Mouse (Mus musculus): ENCODE measurements around the gene Limch1. TPM values are rescaled to one million over a fixed set of nuclear protein-coding genes. Genes with fewer than 3 reads are reported as not detected.

Gene Limch1
- total RNA-seq, 2 experiments from 2014 or later = 210 to 274 TPM

- intact Hi-C loops (cut with DNase I) = loop anchor here (2.0 to 5.0 kb wide), 2 partner anchors 285 to 299 kb away; no protein-coding TSS in a partner anchor
- no peak for DNase-seq (ENCODE audit: low spot score)
Observed at GRCm38 (mm10) chr5:66996124-66996523, 250.5 kb downstream of the Limch1 start.

DNA sequence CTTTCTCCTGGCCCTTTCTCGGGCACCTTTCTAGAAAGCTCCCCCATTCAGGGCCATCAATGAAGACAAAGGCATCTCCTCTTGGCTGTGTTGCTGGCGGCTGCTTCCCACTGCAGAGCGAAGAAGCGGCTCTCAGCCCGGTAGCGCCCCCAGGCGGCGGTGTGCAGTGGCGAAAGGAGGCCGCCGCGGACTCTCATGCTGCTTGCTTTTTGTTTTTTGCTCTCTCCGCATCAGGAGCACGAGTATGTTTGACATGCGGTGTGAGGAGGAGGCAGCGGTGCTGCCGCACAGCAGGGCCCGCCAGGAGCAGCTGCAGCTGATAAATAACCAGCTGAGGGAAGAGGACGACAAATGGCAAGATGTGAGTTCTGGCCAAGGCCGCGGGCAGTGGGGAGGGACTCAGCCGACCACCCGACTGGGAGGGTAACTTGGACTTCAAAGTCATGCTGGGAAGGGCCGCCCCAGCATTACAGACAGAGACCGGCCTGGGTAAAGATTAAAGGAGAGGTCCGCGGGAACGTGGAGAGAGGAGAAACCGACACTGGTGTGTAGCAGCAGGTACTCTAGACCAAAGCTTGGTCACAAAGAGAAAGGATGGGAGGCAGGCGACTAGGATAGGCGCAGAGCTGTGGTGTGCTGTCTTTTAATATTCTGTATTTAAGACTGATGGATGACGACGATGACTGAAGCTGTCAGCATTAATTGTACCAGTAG is 251.4 kb downstream of the Limch1 start:
- DNase-seq (ENCODE audit: low spot score) = peak; percentile 33
- intact Hi-C loops (cut with DNase I) = loop anchor here (2.0 to 5.0 kb wide), 2 partner anchors 286 to 300 kb away; no protein-coding TSS in a partner anchor

DNA sequence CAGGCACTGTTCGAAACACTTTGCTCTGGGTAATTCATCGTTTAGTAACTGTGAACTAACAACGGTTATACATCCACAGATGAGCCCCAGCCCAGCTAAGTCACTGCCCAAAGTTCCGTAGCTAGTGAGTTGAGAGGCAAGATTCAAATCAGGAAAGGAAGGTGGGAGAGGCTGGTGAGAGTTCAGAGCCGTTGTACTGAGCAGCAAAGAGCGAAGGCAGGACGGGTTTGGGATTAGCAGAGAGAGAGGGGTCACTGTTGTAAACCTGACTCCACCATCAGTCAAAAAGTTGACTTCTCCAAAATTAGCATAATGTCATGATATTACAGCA is 251.9 kb downstream of the Limch1 start:
- intact Hi-C loops (cut with DNase I) = loop anchor here (2.0 to 5.0 kb wide), 2 partner anchors 287 to 300 kb away; no protein-coding TSS in a partner anchor
- DNase-seq (ENCODE audit: low spot score) = no peak

- DNase-seq (ENCODE audit: low spot score) = no peak
- intact Hi-C loops (cut with DNase I) = loop anchor here (5.0 kb wide), 1 partner anchor 301 kb away; no protein-coding TSS in a partner anchor
Observed at GRCm38 (mm10) chr5:66998341-66998740, 252.7 kb downstream of the Limch1 start.

DNA sequence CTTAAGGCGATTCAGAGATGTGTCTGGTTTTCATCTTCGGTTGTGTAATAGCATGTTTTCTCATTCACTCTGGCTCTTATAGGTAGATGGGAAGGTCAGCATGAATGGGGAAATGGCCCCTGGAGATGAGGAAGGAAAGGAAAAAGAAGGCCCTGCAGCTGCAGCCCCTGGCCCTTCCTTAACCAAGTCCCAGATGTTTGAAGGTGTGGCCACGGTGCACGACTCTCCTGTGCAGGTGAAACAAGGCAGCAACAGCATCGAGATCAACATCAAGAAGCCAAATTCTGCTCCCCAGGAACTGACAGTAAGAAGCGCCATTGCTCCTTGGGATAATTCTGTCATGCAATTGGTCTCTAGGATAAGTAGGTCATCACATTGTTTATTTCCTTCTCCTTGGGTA is 256.7 kb downstream of the Limch1 start:
- DNase-seq (ENCODE audit: low spot score) = no peak

GRCm38 (mm10) chr5:67004619-67005018 is 259.0 kb downstream of the Limch1 start:
- no peak for DNase-seq (ENCODE audit: low spot score)
- intact Hi-C loops (cut with DNase I) = no loop called here

More for the DNA sequence above, 256.7 kb downstream of the Limch1 start:
- intact Hi-C loops (cut with DNase I) = no loop called here

DNA sequence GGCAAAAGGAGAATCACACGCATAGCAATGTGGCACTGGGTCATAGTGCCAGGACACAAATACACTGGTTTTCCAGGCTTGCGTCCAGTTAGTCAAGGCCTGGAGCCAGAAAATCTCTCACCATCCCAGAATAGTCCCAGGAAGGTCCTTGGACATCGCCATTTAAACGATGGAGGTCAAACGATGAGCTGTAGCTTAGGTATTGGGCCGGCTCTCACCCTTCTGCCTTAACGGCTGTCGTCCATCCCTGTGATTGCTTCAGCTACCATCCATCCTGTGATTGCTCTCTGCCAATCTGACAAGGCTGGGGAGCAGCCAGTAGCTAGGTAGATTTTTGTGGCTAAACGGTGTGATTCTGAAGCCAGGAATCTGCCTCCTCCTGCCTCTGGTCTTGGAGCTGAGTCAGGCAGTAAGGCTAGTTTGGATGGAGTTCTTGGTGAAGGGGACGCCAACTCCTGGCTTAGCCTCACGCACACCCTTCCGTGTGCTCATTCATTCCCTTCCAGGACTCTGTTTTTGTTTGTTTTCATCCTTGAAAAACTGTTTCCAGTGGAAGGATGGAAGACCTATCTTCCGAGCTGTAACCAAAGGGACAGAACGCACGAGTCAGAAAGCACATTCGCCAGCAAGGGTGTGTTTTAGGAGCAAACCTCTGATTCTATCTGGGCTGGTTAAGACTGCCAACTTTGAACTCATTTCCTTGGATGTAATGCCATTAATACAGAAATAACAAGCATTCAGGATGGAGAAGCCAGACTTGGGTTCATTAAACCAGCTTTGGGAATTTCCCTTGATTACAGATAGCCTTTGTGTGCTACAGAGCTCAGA is 265.6 kb downstream of the Limch1 start:
- DNase-seq (ENCODE audit: low spot score) = peak; percentile 29
- intact Hi-C loops (cut with DNase I) = no loop called here

- no peak for DNase-seq (ENCODE audit: low spot score)
- intact Hi-C loops (cut with DNase I) = no loop called here
Observed at GRCm38 (mm10) chr5:67011985-67012384, 266.4 kb downstream of the Limch1 start.

DNA sequence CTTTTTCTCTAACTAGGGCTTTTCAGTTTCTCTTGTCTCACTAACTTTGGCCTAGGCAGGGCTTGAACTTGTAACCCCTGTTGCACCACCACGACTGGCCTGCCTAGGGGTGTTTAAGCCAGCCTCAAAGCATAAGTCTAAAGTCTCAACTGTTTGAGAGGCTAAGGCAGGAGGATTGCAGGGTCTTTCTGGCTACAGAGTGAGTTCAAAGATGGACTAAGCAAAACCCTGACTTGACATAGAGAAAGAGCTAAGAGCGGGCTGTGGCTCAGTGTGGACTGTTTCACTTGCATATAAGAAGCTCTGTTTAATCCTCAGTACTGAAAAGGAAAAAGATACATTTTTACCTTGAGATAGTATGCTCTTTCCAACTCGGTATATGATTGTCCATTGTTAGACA is 268.3 kb downstream of the Limch1 start:
- intact Hi-C loops (cut with DNase I) = no loop called here
- DNase-seq (ENCODE audit: low spot score) = no peak

GRCm38 (mm10) chr5:67016450-67016849 is 270.8 kb downstream of the Limch1 start:
- intact Hi-C loops (cut with DNase I) = loop anchor here (1.0 kb wide), 1 partner anchor 319 kb away; no protein-coding TSS in a partner anchor
- DNase-seq (ENCODE audit: low spot score) = peak; percentile 36

DNA sequence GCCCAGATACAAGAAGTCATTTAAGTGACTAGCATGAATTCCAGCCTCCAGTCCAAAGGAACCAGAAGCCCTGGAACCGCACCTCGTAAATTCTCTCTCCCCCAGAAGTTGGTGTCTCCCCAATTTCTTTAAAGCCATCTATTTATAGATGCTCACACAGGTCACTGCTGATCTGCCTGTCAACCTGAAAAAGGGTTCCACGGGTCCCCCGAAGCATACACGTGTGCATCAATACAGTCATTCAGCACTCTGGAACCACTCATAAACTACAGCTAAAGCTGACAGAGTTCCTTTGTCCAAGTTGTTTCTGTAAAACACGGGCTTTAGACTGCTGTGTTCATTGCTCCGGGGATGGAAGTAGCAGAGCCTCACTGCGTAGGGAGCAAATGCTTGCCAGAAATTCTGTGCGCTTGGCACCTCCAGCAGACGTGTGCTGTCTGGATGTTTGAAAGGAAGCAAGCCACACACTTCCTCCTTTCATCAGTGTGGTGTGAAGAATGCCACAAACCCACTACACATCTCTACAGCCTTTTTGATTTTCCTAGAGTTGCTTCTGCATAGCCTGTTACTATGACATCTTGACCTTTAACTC is 278.9 kb downstream of the Limch1 start:
- no peak for DNase-seq (ENCODE audit: low spot score)
- intact Hi-C loops (cut with DNase I) = no loop called here

GRCm38 (mm10) chr5:67025095-67025494 is 279.5 kb downstream of the Limch1 start:
- intact Hi-C loops (cut with DNase I) = no loop called here

DNA sequence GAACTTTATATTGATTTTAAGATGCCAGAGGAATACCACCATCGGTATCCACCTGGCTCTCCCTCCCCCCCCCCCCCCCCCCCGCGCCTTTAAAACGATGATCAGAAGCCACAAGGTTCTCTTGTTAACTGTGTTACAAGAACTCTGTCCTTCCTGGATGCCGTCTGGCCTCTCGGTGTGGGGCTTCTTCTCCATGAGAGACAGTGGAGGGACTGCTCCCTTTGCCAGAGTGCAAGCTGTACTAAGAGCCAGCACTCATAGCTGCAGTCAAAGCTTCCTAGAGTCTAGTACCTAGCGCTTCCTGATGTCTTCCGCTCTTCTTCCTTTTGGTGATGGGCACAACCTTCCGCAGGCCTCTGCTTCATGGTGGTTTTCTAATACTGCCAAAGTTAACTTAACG is 280.0 kb downstream of the Limch1 start:
- intact Hi-C loops (cut with DNase I) = no loop called here
- DNase-seq (ENCODE audit: low spot score) = no peak

More at GRCm38 (mm10) chr5:67025095-67025494, 279.5 kb downstream of the Limch1 start:
- DNase-seq (ENCODE audit: low spot score) = no peak

GRCm38 (mm10) chr5:67028786-67029185 is 283.2 kb downstream of the Limch1 start:
- DNase-seq (ENCODE audit: low spot score) = no peak
- intact Hi-C loops (cut with DNase I) = no loop called here

DNA sequence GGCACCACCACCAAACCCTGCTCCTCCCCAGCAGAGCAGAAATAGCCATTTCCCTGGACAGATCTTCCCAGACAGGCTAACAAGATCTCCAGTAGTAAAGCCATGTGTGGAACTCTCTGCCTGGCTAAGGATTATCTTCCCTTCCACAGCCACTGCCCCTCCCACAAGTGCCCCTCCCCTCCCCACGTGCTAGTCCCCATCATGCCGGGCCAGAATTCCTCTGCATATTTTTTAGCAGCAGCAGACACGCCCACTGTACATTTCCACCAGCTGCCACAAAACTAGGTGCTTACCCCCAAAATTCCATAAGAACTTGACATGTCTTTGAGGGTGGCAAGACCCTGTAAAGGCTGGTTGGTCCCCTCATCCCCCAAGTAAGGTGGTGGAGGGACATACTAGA is 284.3 kb downstream of the Limch1 start:
- DNase-seq (ENCODE audit: low spot score) = no peak
- intact Hi-C loops (cut with DNase I) = no loop called here

DNA sequence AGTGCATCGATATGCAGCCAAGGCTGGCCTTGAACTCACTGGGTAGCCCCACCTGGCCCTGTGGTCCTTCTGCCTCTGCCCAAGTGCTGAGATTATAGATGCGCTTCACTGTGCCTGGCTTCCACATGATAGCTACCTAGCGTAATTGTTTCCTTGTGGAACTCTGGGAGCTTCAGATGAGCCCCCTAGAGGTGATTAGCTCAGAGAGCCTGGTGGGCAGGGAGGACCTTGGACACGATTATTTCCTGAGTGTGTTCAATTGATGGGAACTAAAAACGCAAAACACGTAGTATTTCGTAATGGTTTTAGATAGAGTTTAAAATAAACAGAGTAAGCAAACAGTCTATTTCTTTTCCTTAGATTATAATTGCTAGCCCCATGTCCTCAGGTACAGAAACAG is 287.0 kb downstream of the Limch1 start:
- intact Hi-C loops (cut with DNase I) = no loop called here
- DNase-seq (ENCODE audit: low spot score) = no peak

DNA sequence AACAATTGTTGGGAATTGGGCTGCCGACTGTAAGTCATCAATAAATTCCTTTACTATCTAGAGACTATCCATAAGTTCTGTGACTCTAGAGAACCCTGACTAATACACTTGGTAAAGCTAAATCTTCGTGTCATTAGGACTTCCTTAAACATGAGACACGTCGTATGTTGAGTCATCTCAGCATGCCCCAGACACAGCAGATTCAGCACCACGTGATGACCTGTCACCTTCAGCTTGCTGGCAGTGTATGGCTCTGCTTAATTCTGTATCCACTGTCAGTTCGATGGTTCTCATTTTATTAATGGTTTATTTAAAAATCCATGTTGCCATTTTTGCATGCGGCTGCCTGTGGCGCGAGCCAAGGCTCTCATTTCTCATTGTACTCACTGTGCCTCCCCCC is 298.3 kb downstream of the Limch1 start:
- DNase-seq (ENCODE audit: low spot score) = no peak
- intact Hi-C loops (cut with DNase I) = no loop called here

- DNase-seq (ENCODE audit: low spot score) = no peak
- intact Hi-C loops (cut with DNase I) = loop anchor here (5.0 kb wide), 1 partner anchor 184 kb away; no protein-coding TSS in a partner anchor
Observed at GRCm38 (mm10) chr5:67048003-67048402, 302.4 kb downstream of the Limch1 start.

DNA sequence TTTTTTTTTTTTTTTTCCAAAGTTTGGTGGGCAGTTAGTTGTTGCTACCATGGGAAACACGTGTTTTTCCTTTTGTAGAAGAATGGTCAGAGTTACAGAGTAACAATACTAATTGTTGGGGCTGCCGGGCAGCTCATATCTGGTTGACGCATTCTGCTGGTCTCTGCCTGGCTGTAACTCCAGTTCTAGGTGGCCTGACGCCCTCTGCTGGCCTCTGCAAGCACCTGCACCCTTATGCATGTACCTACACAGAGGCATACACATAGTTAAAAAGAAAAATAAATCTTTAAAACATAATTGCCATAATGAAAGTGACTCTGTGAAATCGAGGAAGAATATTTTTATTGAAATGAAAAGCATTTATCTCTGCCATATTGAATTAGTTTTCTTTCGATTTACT is 312.2 kb downstream of the Limch1 start:
- intact Hi-C loops (cut with DNase I) = no loop called here
- DNase-seq (ENCODE audit: low spot score) = no peak

- DNase-seq (ENCODE audit: low spot score) = no peak
- intact Hi-C loops (cut with DNase I) = no loop called here
Observed at GRCm38 (mm10) chr5:67060519-67060918, 314.9 kb downstream of the Limch1 start.

DNA sequence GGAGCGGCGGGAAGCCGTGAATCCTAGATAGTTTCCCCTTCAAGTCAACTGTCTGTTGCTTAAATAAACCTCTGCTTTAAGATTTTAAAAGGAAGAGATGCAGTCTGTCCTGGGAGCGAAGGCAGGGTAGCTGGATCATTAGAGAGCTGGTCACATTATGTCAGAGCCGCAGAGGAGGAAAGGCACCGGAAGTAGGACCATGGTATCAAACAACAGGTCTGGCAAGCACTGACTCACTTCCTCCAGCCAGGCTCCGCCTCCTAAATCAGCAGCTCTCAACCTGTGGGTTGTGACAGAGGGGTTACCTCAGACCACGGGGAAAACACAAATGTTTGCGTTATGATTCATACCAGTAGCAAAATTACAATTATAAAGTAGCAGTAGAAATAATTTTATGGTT is 318.0 kb downstream of the Limch1 start:
- no peak for DNase-seq (ENCODE audit: low spot score)

More for the DNA sequence above, 318.0 kb downstream of the Limch1 start:
- intact Hi-C loops (cut with DNase I) = no loop called here
